ENCODE assay signal across 8 mouse cellular contexts in genomic region chr5:17556073-17556473, GRCm38 (mm10). TPM values are rescaled to one million over a fixed set of nuclear protein-coding genes. Genes with fewer than 3 reads are reported as not detected.
DNase-seq lines count a peak whose midpoint lies in the region; ATAC-seq and TF ChIP-seq lines count a peak whose summit lies in the region.

No protein-coding gene starts in this region.

- no peak overlapping the region for H3K4me2 ChIP-seq in kidney, embryonic 14.5 days (replicated peaks; ENCODE audit: low read depth, low read length)
- no peak overlapping the region for H3K4me2 ChIP-seq in forebrain, embryonic 15.5 days (replicated peaks)

- H3K9ac ChIP-seq in kidney, embryonic 14.5 days (ENCODE audit: low read depth, low read length): no peak overlapping the region
- no peak overlapping the region for H3K9ac ChIP-seq in forebrain, embryonic 15.5 days (replicated peaks)

- WGBS in kidney, embryonic 14.5 days: 36% methylated on average over 7 of the region's 7 CpGs
- WGBS in forebrain, embryonic 15.5 days: 41% methylated on average over 7 of the region's 7 CpGs
- WGBS in cerebellum, adult 2 months: 8% methylated on average over 7 of the region's 7 CpGs

- TF ChIP-seq CTCF in cerebellum, adult 2 months (IDR thresholded peaks at IDR 0.05; ENCODE audit: borderline replicate concordance, insufficient read depth, low read depth, low read length): no peak

- H3K4me3 ChIP-seq in kidney, embryonic 14.5 days (ENCODE audit: low read length): no peak overlapping the region
- no peak overlapping the region for H3K4me3 ChIP-seq in forebrain, embryonic 15.5 days
- H3K4me3 ChIP-seq in cerebellum, adult 2 months (replicated peaks; ENCODE audit: insufficient read depth, low read depth, low read length): no peak overlapping the region

- no peaks in the 10 kb centered on the region for H3K36me3 ChIP-seq in kidney, embryonic 14.5 days (ENCODE audit: control insufficient read depth, insufficient read depth, low read length)
- no peaks in the 10 kb centered on the region for H3K36me3 ChIP-seq in forebrain, embryonic 15.5 days

- no peak; the same call in 1 of the 2 replicates for ATAC-seq in kidney, embryonic 14.5 days (ENCODE audit: low FRiP score, low TSS enrichment)
- peak; percentile 71; the same call in 1 of the 2 replicates for ATAC-seq in forebrain, embryonic 15.5 days (replicated peaks)

- no peaks in the 10 kb centered on the region for H3K4me1 ChIP-seq in kidney, embryonic 14.5 days (ENCODE audit: control insufficient read depth, insufficient read depth, low read length)
- no peaks in the 10 kb centered on the region for H3K4me1 ChIP-seq in forebrain, embryonic 15.5 days
- H3K4me1 ChIP-seq in cerebellum, adult 2 months (ENCODE audit: control insufficient read depth, insufficient read depth, low read length): no peaks in the 10 kb centered on the region

- no peak overlapping the region for H3K27ac ChIP-seq in kidney, embryonic 14.5 days (ENCODE audit: low read depth, low read length)
- H3K27ac ChIP-seq in forebrain, embryonic 15.5 days (replicated peaks): no peak overlapping the region
- no peak overlapping the region for H3K27ac ChIP-seq in cerebellum, adult 2 months (ENCODE audit: insufficient read depth, low read length)

- no peaks in the 10 kb centered on the region for H3K27me3 ChIP-seq in kidney, embryonic 14.5 days (ENCODE audit: control insufficient read depth, insufficient read depth, low read length)
- no peaks in the 10 kb centered on the region for H3K27me3 ChIP-seq in forebrain, embryonic 15.5 days
- H3K27me3 ChIP-seq in cerebellum, adult 2 months (ENCODE audit: control insufficient read depth, insufficient read depth, low read length): no peaks in the 10 kb centered on the region

- no peak for TF ChIP-seq POLR2A in cerebellum, adult 2 months (IDR thresholded peaks at IDR 0.05; ENCODE audit: borderline replicate concordance, insufficient read depth, low read length)

- no peaks in the 10 kb centered on the region for H3K9me3 ChIP-seq in kidney, embryonic 14.5 days (ENCODE audit: control insufficient read depth, low read length)
- no peaks in the 10 kb centered on the region for H3K9me3 ChIP-seq in forebrain, embryonic 15.5 days

- DNase-seq in kidney, adult 11 months: peak; percentile 28
- DNase-seq in adrenal gland, adult 18-20 months (ENCODE audit: low spot score in 2 of 2): peak; percentile 25 to 26
- peak; percentile 33 to 47 for DNase-seq in kidney, postnatal 4 days
- DNase-seq in skeletal muscle tissue, adult 2 months (ENCODE audit: low read depth, low spot score): peak; percentile 36
- no peak for DNase-seq in c-Kit-positive CD71-positive TER-119-positive erythroid progenitor cells, embryonic 14.5 days (ENCODE audit: low spot score)
- DNase-seq in cerebellum, adult 2 months: no peak

RNA-seq across cellular contexts. Expression of gene Sema3c, which starts 18.0 kb away (rescaled TPM):
- 69.5 and 103 TPM in 2 replicates for polyA plus RNA-seq in kidney, embryonic 14.5 days (2014; fragmentation: Nextera tagmentation; extraction: Ambion mirVana)
- 10 to 100 TPM in 1 of 2 experiments, 1 to 10 TPM in 1; 9.4 to 20.5 TPM for total RNA-seq in adrenal gland, adult 18-20 months (2021)
- 32.2 and 34.9 TPM in 2 replicates for polyA plus RNA-seq in forebrain, embryonic 15.5 days (2015; fragmentation: Nextera tagmentation; extraction: Ambion mirVana)
- polyA plus RNA-seq in cerebellum, adult 2 months (2012; rRNA removed): 6.1 and 6.7 TPM in 2 replicates

Comparison
In these comparisons a context has a peak if more than half of its experiments do, and no peak if none do; other contexts are left out.
1. DNase-seq: peak in kidney, adult 11 months (single experiment), adrenal gland, adult 18-20 months (2 of 2), kidney, postnatal 4 days (2 of 2) and skeletal muscle tissue, adult 2 months (single experiment); none in c-Kit-positive CD71-positive TER-119-positive erythroid progenitor cells, embryonic 14.5 days (single experiment) and cerebellum, adult 2 months (0 of 2).